Mouse (Mus musculus): ENCODE results near the gene Bsn. TPM values are rescaled to one million over a fixed set of nuclear protein-coding genes. Genes with fewer than 3 reads are reported as not detected.

The Bsn gene
- polyA plus RNA-seq, 1 experiment = 3.0 TPM

DNA sequence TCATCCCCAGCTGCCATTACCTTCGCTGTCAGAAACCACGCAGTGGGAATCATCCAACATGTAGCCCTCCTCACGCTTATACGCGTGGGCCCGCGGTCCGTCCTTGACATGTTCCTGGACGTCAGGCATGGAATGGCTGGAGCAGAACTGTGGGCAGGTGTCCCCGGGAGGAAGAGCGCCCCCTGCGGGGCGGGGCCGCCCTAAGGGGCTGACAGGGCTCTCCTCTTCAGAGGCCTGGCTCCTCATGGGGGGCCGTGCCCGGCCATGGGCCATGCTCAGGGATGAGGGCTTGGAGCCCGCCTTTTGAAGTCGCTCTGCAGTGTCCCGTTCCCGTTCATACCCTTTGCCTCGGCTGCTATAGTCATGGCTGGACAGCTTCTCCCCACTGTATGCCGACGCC, 84.1 kb downstream of the Bsn start:
- H3K4me3 ChIP-seq (ENCODE audit: insufficient read depth, low read length) = peak overlapping the region; percentile 53
- TF ChIP-seq POLR2A (IDR thresholded peaks at IDR 0.05; ENCODE audit: borderline replicate concordance, low read depth, low read length) (no peak), CTCF (IDR thresholded peaks at IDR 0.05; ENCODE audit: low read depth, low read length) (0 out of 2 replicates have a peak, but pooled peaks have one; percentile 10)
- no peak overlapping the region for H3K27ac ChIP-seq (ENCODE audit: insufficient read depth, low read depth, low read length)
- peaks cover 39% of the 10 kb centered on the region for H3K4me1 ChIP-seq (ENCODE audit: control insufficient read depth, insufficient read depth, low read length)

DNA sequence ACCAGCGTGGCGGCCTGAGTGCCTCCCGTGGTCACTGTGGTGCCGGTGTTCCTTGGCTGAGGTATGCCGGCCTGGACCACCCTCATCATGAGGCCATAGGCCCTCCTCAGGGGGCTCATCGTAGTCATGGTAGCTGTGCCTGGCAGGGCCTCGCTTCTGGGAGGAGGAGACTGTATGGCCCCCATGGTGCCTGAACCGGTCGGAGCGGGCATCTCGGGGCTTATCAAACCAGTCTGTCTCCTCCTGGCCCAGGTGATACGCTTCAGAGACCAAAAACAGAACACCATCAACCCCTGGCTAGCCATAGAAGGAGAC, 84.7 kb downstream of the Bsn start:
- Histone ChIP-seq H3K4me3 (ENCODE audit: insufficient read depth, low read length) (peak overlapping the region; percentile 53), H3K4me1 (ENCODE audit: control insufficient read depth, insufficient read depth, low read length) (peaks cover 39% of the 10 kb centered on the region), H3K27ac (ENCODE audit: insufficient read depth, low read depth, low read length) (no peak overlapping the region)
- no peak for TF ChIP-seq CTCF (IDR thresholded peaks at IDR 0.05; ENCODE audit: low read depth, low read length)
- TF ChIP-seq POLR2A (IDR thresholded peaks at IDR 0.05; ENCODE audit: borderline replicate concordance, low read depth, low read length) = no peak

DNA sequence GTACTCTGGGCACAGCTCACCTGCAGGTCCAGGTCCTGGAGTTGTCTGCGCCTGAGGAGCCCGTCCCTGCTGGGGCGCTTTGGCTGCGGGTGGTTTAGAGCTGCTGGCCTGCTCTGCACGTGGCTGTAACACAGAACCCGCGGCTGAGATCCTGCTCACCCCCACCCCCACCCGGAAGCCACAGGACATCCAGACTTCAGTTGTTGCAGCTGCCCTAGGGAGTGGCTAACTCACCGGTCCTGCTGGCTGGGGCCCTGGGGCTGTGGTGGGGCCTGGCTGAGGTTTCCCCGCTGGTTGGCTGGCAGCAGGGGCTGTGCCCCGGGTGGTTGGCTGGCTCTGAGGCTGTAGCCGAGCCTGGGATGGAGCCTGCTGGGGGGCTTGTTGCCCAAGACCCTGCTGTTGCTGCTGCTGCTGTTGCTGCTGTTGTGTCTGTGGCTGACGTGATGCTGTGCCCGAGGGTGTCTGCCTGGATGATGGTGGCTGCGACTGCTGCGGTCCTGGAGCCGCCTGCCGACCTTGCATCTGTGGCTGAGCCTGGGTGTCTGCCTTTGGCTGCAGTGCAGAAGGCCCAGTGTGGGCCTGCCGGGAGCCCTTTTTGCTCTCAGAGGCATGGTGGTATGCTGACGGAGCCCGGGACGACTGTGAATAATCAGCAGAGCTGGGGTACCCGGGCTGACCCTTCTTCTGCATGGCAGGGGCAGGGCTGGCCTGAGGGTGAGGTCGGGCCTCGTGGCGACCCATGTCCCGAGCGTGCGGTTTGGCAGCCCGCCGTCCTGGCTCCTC, 85.2 kb downstream of the Bsn start:
- H3K4me3 ChIP-seq (ENCODE audit: insufficient read depth, low read length) = peak overlapping the region; percentile 53
- 0 out of 2 replicates have a peak overlapping the region, but pooled peaks have one; percentile 27 for H3K27ac ChIP-seq (ENCODE audit: insufficient read depth, low read depth, low read length)
- H3K4me1 ChIP-seq (ENCODE audit: control insufficient read depth, insufficient read depth, low read length) = peaks cover 39% of the 10 kb centered on the region
- TF ChIP-seq CTCF (IDR thresholded peaks at IDR 0.05; ENCODE audit: low read depth, low read length) (no peak), POLR2A (IDR thresholded peaks at IDR 0.05; ENCODE audit: borderline replicate concordance, low read depth, low read length) (no peak)

DNA sequence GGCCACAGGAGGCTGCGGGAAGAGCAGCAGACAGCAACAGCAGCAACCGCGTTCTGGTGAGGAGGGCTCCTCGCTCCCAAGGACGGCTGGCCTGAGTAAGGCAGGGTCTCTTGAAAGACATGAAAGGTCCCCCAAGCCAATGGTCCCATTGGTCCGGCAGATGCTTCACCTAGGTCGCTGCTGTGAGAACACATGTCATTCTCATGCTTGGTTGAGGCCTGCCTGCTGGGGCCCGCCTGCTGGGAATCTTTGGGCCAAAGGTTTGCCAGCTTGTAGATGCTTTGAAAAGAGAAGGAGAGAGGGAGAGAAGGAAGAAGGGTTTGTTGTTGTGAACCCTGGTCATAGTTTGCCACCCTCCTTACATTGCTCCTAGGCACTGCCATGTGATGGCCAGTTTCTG, 90.6 kb downstream of the Bsn start:
- Histone ChIP-seq H3K27ac (ENCODE audit: insufficient read depth, low read depth, low read length) (no peak overlapping the region), H3K4me3 (ENCODE audit: insufficient read depth, low read length) (no peak overlapping the region), H3K4me1 (ENCODE audit: control insufficient read depth, insufficient read depth, low read length) (peaks cover 5% of the 10 kb centered on the region; the same call in 1 of the 2 replicates)
- TF ChIP-seq POLR2A (IDR thresholded peaks at IDR 0.05; ENCODE audit: borderline replicate concordance, low read depth, low read length) = no peak
- TF ChIP-seq CTCF (IDR thresholded peaks at IDR 0.05; ENCODE audit: low read depth, low read length) = no peak

DNA sequence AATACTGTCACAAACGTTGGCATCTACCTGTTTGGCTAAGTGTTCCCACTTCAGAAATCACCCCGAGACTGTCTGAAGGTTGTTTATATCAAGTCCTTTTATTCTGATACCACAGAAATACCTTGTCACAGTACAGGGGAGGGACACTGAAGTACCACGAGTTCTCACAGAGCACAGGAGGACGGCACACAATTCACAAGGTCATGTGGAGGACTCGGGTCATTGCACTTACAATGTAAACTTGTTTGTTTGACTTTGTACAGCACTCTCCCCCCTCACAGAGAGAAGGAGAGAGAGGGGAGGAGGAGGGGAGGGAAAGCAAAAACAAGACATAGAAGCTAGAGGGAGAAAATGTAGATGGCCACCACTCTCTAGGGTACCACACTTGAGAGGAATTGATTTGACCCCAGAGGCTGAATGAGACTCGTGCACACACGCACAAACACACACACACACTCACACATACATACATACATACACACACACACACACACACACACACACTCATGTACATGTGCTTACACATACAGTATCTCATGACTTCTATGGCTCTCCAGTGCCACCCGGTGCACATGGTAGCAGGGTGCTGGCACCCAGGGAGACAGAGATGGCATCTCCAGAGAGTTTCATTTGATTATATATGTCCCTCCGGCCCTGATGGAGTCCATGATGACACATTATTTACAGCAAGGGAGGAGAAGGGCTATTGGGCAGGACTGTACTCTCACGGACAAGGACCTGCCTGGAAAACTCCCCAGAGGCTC, 94.1 kb downstream of the Bsn start:
- no peak overlapping the region for H3K27ac ChIP-seq (ENCODE audit: insufficient read depth, low read depth, low read length)

DNA sequence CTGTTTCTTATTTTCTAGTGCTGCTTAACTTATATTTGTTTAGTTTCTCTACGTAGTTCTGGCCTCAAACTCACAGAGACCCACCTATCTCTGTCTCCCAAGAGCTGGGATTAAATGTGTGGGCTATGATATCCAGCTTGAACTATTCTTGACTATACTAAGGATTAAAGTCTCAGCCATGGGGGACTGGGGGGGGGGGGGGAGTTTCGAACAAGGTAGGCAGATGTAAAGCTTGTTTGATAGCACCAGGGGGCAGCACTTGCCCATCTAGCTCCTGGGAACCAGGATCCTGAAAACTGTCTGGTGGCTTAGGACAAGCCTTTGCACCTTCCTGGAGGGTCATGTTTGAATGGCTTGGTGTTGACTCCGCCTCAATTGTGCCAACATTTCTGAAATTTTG, 94.7 kb downstream of the Bsn start:
- Histone ChIP-seq H3K4me1 (ENCODE audit: control insufficient read depth, insufficient read depth, low read length) (peaks cover 6% of the 10 kb centered on the region), H3K4me3 (ENCODE audit: insufficient read depth, low read length) (peak overlapping the region; percentile 84), H3K27ac (ENCODE audit: insufficient read depth, low read depth, low read length) (no peak overlapping the region)
- no peak for TF ChIP-seq POLR2A (IDR thresholded peaks at IDR 0.05; ENCODE audit: borderline replicate concordance, low read depth, low read length)
- peak; percentile 49; the same call in 1 of the 2 replicates for TF ChIP-seq CTCF (IDR thresholded peaks at IDR 0.05; ENCODE audit: low read depth, low read length)

More for the DNA sequence above, 94.1 kb downstream of the Bsn start:
- H3K4me3 ChIP-seq (ENCODE audit: insufficient read depth, low read length) = no peak overlapping the region
- peaks cover 6% of the 10 kb centered on the region for H3K4me1 ChIP-seq (ENCODE audit: control insufficient read depth, insufficient read depth, low read length)
- no peak for TF ChIP-seq CTCF (IDR thresholded peaks at IDR 0.05; ENCODE audit: low read depth, low read length)
- no peak for TF ChIP-seq POLR2A (IDR thresholded peaks at IDR 0.05; ENCODE audit: borderline replicate concordance, low read depth, low read length)

DNA sequence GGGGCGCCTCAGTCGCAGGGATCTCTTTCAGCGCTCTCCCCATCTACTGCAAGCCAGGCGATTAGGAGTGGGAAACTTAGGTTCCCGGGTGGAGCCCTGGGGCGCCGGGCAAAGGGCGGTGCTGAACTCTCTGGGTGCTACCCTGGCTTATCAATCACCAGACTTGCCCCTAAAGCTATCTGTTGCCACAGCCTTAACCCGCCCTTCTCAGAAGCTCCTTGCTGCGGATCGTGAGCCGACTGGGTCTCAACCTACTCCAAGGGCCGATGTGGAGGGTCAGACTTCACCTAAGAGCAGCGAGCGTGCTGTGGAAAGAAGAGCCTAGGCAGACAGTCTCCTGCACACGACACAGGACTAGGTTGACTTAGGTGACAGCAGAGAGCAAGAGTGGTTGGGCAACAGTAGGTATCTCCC, 95.2 kb downstream of the Bsn start:
- peaks cover 6% of the 10 kb centered on the region for H3K4me1 ChIP-seq (ENCODE audit: control insufficient read depth, insufficient read depth, low read length)
- TF ChIP-seq CTCF (IDR thresholded peaks at IDR 0.05; ENCODE audit: low read depth, low read length) = no peak
- TF ChIP-seq POLR2A (IDR thresholded peaks at IDR 0.05; ENCODE audit: borderline replicate concordance, low read depth, low read length) = no peak
- no peak overlapping the region for H3K27ac ChIP-seq (ENCODE audit: insufficient read depth, low read depth, low read length)
- peak overlapping the region; percentile 84 for H3K4me3 ChIP-seq (ENCODE audit: insufficient read depth, low read length)

DNA sequence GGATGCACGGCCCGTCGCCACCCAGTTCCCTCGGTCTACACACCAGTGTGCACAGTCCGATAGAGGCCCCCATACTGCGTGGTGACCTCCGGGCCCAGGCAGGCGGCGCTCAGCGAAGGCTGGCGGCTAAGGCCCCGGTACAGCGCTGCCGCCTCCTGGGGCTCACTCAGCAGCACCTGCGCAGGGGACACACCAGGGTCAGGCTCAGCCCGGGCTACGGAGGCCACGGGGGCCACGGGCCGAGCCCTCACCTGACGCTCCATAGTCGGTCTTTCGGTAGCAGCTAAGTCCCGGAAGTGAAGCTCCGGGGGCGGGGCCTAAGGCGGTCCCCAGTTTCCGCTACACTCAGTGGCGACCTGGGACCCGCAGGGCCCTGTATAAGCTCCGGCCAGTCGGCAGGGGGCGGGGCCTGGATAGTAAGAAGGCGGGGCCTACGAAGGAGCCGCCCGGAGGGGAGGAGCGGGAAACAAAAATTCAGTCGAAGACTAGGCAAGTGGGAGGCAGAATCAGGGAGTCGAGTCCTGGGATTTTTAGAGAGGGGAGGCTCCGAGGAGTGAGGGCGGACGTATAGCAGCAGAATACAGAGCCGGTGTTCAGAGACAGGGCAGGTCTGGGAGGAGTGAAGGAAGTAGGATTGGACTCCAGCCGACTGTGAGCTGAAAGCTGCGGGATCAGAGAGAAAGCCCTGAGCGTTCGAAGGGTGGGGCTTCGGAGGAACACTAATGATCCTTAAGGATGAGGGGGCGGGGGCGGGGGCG, 95.8 kb downstream of the Bsn start, which contains the start of gene Apeh:
Gene Apeh (minus strand): TSS at position 423 of the 758 bp plus-strand sequence.
- Histone ChIP-seq H3K4me3 (ENCODE audit: insufficient read depth, low read length) (peak within 1 kb of the TSS; percentile 84), H3K27ac (ENCODE audit: insufficient read depth, low read depth, low read length) (0 out of 2 replicates have a peak within 1 kb of the TSS, but pooled peaks have one; percentile 16), H3K4me1 (ENCODE audit: control insufficient read depth, insufficient read depth, low read length) (peaks cover 6% of the 10 kb centered on the region)
- TF ChIP-seq POLR2A (IDR thresholded peaks at IDR 0.05; ENCODE audit: borderline replicate concordance, low read depth, low read length) = no peak
- no peak for TF ChIP-seq CTCF (IDR thresholded peaks at IDR 0.05; ENCODE audit: low read depth, low read length)

DNA sequence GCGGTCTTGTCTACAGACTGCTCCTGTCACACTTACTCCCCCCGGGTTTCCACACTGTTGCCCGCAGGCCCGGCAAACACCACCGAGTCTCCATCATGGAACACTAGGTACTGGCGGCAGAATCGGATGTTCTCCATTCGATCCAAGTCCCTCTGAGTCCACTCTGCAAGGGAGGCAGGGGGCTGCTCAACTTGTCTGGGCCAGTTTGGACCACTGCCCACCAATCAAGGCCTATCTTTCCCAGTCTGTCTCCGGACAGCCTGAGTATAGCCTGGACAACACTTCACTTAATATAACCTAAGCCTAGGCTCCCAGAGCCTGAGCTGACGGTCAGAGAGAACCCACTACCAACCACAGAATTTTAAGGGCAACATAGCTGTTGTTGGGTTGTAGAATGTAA, 96.6 kb downstream of the Bsn start:
- Histone ChIP-seq H3K4me3 (ENCODE audit: insufficient read depth, low read length) (peak overlapping the region; percentile 84), H3K4me1 (ENCODE audit: control insufficient read depth, insufficient read depth, low read length) (peaks cover 6% of the 10 kb centered on the region), H3K27ac (ENCODE audit: insufficient read depth, low read depth, low read length) (no peak overlapping the region)
- TF ChIP-seq POLR2A (IDR thresholded peaks at IDR 0.05; ENCODE audit: borderline replicate concordance, low read depth, low read length) (no peak), CTCF (IDR thresholded peaks at IDR 0.05; ENCODE audit: low read depth, low read length) (no peak)
